ENCODE assay signal across 8 mouse cellular contexts in the genomic region with DNA sequence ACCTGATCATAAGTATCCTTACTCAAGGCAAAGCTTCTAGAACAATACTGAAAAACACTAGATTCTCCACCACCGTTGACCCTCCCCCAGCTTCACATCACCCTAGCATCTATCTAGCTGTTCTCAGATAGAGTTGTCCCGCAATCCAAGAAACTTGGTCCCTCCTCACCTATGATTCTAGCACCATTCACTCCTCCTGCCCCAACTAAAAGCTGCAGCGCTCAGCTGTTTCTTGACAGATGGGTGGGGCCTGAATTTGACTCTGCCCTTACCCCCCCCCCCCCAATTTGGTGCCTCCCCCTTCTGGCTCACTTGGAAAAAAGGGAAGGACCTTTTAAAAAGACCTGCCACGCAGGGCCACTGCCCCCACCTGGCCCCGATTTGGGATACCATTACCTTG. TPM values are rescaled to one million over a fixed set of nuclear protein-coding genes. Genes with fewer than 3 reads are reported as not detected.
DNase-seq lines count a peak whose midpoint lies in the region; ATAC-seq and TF ChIP-seq lines count a peak whose summit lies in the region.

No protein-coding gene starts in this region.

- H3K9me3 ChIP-seq in embryonic facial prominence, embryonic 15.5 days (replicated peaks), result no peaks in the 10 kb centered on the region
- H3K9me3 ChIP-seq in limb, embryonic 10.5 days (replicated peaks), result no peaks in the 10 kb centered on the region
- no peaks in the 10 kb centered on the region for H3K9me3 ChIP-seq in neural tube, embryonic 12.5 days

- DNase-seq in layer of hippocampus, adult 2 months (ENCODE audit: low spot score in 2 of 2), result no peak
- no peak for DNase-seq in layer of hippocampus, adult 9-10 months (ENCODE audit: low spot score)
- no peak for DNase-seq in limb, embryonic 10.5 days (ENCODE audit: low spot score)
- no peak for DNase-seq in spleen, postnatal 36 days (ENCODE audit: low spot score in 2 of 2)
- DNase-seq in left cerebral cortex, postnatal 10 days (ENCODE audit: extremely low spot score in 1 of 2, low spot score in 2 of 2), result no peak
- no peak for DNase-seq in spleen, adult 12 weeks (ENCODE audit: low spot score)

- H3K36me3 ChIP-seq in embryonic facial prominence, embryonic 15.5 days, result peaks cover 28% of the 10 kb centered on the region
- peaks cover 33% of the 10 kb centered on the region for H3K36me3 ChIP-seq in limb, embryonic 10.5 days
- peaks cover 32% of the 10 kb centered on the region for H3K36me3 ChIP-seq in neural tube, embryonic 12.5 days

- H3K27ac ChIP-seq in layer of hippocampus, adult 2 months, result peak overlapping the region; percentile 80
- H3K27ac ChIP-seq in embryonic facial prominence, embryonic 15.5 days (replicated peaks), result peak overlapping the region; percentile 74
- peak overlapping the region; percentile 98 for H3K27ac ChIP-seq in limb, embryonic 10.5 days
- peak overlapping the region; percentile 43; the same call in 1 of the 2 replicates for H3K27ac ChIP-seq in neural tube, embryonic 12.5 days

- WGBS in embryonic facial prominence, embryonic 15.5 days, result 54% methylated on average over 5 of the region's 5 CpGs
- 58% methylated on average over 5 of the region's 5 CpGs for WGBS in limb, embryonic 10.5 days
- 61% methylated on average over 5 of the region's 5 CpGs for WGBS in neural tube, embryonic 12.5 days

- ATAC-seq in embryonic facial prominence, embryonic 15.5 days (ENCODE audit: insufficient number of reproducible peaks, low FRiP score, low TSS enrichment, low read depth), result no peak
- ATAC-seq in neural tube, embryonic 12.5 days (ENCODE audit: low FRiP score, low read depth), result peak; percentile 54; the same call in 1 of the 2 replicates

- H3K9ac ChIP-seq in embryonic facial prominence, embryonic 15.5 days, result peak overlapping the region; percentile 21; the same call in 1 of the 2 replicates
- no peak overlapping the region for H3K9ac ChIP-seq in neural tube, embryonic 12.5 days

- peaks cover 21% of the 10 kb centered on the region for H3K4me1 ChIP-seq in embryonic facial prominence, embryonic 15.5 days
- H3K4me1 ChIP-seq in limb, embryonic 10.5 days, result peaks cover 36% of the 10 kb centered on the region
- peaks cover 19% of the 10 kb centered on the region for H3K4me1 ChIP-seq in neural tube, embryonic 12.5 days

- peak overlapping the region; percentile 51 for H3K4me2 ChIP-seq in embryonic facial prominence, embryonic 15.5 days (replicated peaks)
- peak overlapping the region; percentile 87 for H3K4me2 ChIP-seq in neural tube, embryonic 12.5 days (replicated peaks)

- no peaks in the 10 kb centered on the region for H3K27me3 ChIP-seq in embryonic facial prominence, embryonic 15.5 days
- H3K27me3 ChIP-seq in limb, embryonic 10.5 days (ENCODE audit: low read depth, poor library complexity, severe bottlenecking), result no peaks in the 10 kb centered on the region
- no peaks in the 10 kb centered on the region for H3K27me3 ChIP-seq in neural tube, embryonic 12.5 days (replicated peaks)

- intact Hi-C loops in left cerebral cortex, postnatal 10 days (cut with DNase I), result no loop called here

- no peak for TF ChIP-seq CTCF in layer of hippocampus, adult 2 months (conservative IDR thresholded peaks at IDR 0.05)

- peak overlapping the region; percentile 88 for H3K4me3 ChIP-seq in layer of hippocampus, adult 2 months
- peak overlapping the region; percentile 94 for H3K4me3 ChIP-seq in embryonic facial prominence, embryonic 15.5 days (replicated peaks)
- H3K4me3 ChIP-seq in limb, embryonic 10.5 days, result peak overlapping the region; percentile 95
- H3K4me3 ChIP-seq in neural tube, embryonic 12.5 days, result peak overlapping the region; percentile 92; the same call in 1 of the 2 replicates

RNA-seq across cellular contexts. Expression of a gene that starts 14.4 kb away (rescaled TPM):
- total RNA-seq in layer of hippocampus, adult 2 months (2021), result 100 to 1,000 TPM; 220 to 238 TPM
- polyA plus RNA-seq in embryonic facial prominence, embryonic 15.5 days (2015; fragmentation: Nextera tagmentation; extraction: Ambion mirVana), result 96.5 and 110 TPM in 2 replicates
- polyA plus RNA-seq in limb, embryonic 10.5 days (2016; fragmentation: Nextera tagmentation; extraction: Ambion mirVana), result 84.7 and 106 TPM in 2 replicates
- 135 and 136 TPM in 2 replicates for polyA plus RNA-seq in neural tube, embryonic 12.5 days (2016; fragmentation: Nextera tagmentation; extraction: Ambion mirVana)
- total RNA-seq in left cerebral cortex, postnatal 10 days (2021), result 100 to 1,000 TPM; 128 to 135 TPM

RNA-seq across cellular contexts. Expression of a gene that starts 24.4 kb away (rescaled TPM):
- 10 to 100 TPM; 55.0 to 57.2 TPM for total RNA-seq in layer of hippocampus, adult 2 months (2021)
- 27.7 and 30.1 TPM in 2 replicates for polyA plus RNA-seq in embryonic facial prominence, embryonic 15.5 days (2015; fragmentation: Nextera tagmentation; extraction: Ambion mirVana)
- polyA plus RNA-seq in limb, embryonic 10.5 days (2016; fragmentation: Nextera tagmentation; extraction: Ambion mirVana), result 36.7 and 37.2 TPM in 2 replicates
- 41.4 and 50.5 TPM in 2 replicates for polyA plus RNA-seq in neural tube, embryonic 12.5 days (2016; fragmentation: Nextera tagmentation; extraction: Ambion mirVana)
- total RNA-seq in left cerebral cortex, postnatal 10 days (2021), result 10 to 100 TPM; 91.6 to 99.3 TPM

RNA-seq across cellular contexts. Expression of a gene that starts 38.5 kb away (rescaled TPM):
- 1 to 10 TPM; 2.9 to 4.6 TPM for total RNA-seq in layer of hippocampus, adult 2 months (2021)
- 1.8 and 2.9 TPM in 2 replicates for polyA plus RNA-seq in embryonic facial prominence, embryonic 15.5 days (2015; fragmentation: Nextera tagmentation; extraction: Ambion mirVana)
- polyA plus RNA-seq in limb, embryonic 10.5 days (2016; fragmentation: Nextera tagmentation; extraction: Ambion mirVana), result 0.33 and 0.53 TPM in 2 replicates
- polyA plus RNA-seq in neural tube, embryonic 12.5 days (2016; fragmentation: Nextera tagmentation; extraction: Ambion mirVana), result 0.66 and 1.7 TPM in 2 replicates
- 1 to 10 TPM; 2.9 to 3.4 TPM for total RNA-seq in left cerebral cortex, postnatal 10 days (2021)

RNA-seq across cellular contexts. Expression of a gene that starts 43.8 kb away (rescaled TPM):
- 100 to 1,000 TPM in 1 of 2 experiments, 10 to 100 TPM in 1; 99.2 to 112 TPM for total RNA-seq in layer of hippocampus, adult 2 months (2021)
- 91.5 and 97.9 TPM in 2 replicates for polyA plus RNA-seq in embryonic facial prominence, embryonic 15.5 days (2015; fragmentation: Nextera tagmentation; extraction: Ambion mirVana)
- 142 and 157 TPM in 2 replicates for polyA plus RNA-seq in limb, embryonic 10.5 days (2016; fragmentation: Nextera tagmentation; extraction: Ambion mirVana)
- polyA plus RNA-seq in neural tube, embryonic 12.5 days (2016; fragmentation: Nextera tagmentation; extraction: Ambion mirVana), result 124 and 126 TPM in 2 replicates
- total RNA-seq in left cerebral cortex, postnatal 10 days (2021), result 10 to 100 TPM; 90.9 to 94.2 TPM

RNA-seq across cellular contexts. Expression of a gene that starts 59.1 kb away (rescaled TPM):
- total RNA-seq in layer of hippocampus, adult 2 months (2021), result not detected
- 0.13 and 0.20 TPM in 2 replicates for polyA plus RNA-seq in embryonic facial prominence, embryonic 15.5 days (2015; fragmentation: Nextera tagmentation; extraction: Ambion mirVana)
- polyA plus RNA-seq in limb, embryonic 10.5 days (2016; fragmentation: Nextera tagmentation; extraction: Ambion mirVana), result not detected in 2 replicates
- not detected in 2 replicates for polyA plus RNA-seq in neural tube, embryonic 12.5 days (2016; fragmentation: Nextera tagmentation; extraction: Ambion mirVana)
- total RNA-seq in left cerebral cortex, postnatal 10 days (2021), result not detected

Comparison
In these comparisons a context has a peak if more than half of its experiments do, and no peak if none do; other contexts are left out.
1. H3K27ac ChIP-seq: peak in every context shown above with its lines; median percentile 98 in limb, embryonic 10.5 days; 80 in layer of hippocampus, adult 2 months; 74 in embryonic facial prominence, embryonic 15.5 days; 43 in neural tube, embryonic 12.5 days.